Mouse (Mus musculus) spleen, adult 2 months (tissue): ENCODE results near the gene Gm9732.
"Not testable (repeated sequence)": the region's sequence is repeated elsewhere in the genome, so short reads cannot be mapped to it uniquely, and the experiment has no call there.

ENCODE experiments used
- CTCF ChIP-seq: fragments of 200-500 bp; IDR thresholded peaks from 2 replicates; pipeline ENCODE4 v1.5.1; 2011; ENCODE audit warnings: mild to moderate bottlenecking, inconsistent platforms; ENCODE audit not compliant: insufficient read depth, insufficient read length, insufficient replicate concordance; ENCODE audit errors: extremely low read depth
- POLR2A ChIP-seq: fragments of 200-500 bp; IDR thresholded peaks from 2 replicates; pipeline ENCODE4 v1.6.1; 2011; ENCODE audit warnings: low read depth, low read length, inconsistent platforms

DNA sequence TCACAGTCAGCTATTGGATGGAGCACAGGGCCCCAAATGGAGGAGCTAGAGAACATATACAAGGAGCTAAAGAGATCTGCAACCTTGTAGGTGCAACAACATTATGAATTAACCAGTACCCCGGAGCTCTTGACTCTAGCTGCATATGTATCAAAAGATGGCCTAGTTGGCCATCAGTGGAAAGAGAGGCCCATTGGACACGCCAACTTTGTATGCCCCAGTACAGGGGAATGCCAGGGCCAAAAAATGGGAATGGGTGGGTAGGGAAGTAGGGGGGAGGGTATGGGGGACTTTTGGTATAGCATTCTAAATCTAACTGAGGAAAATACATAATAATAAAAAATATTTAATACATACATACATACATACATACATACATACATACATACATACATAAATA is 78.1 kb downstream of the Gm9732 start:
- TF ChIP-seq POLR2A, CTCF: not testable (repeated sequence)
